Mouse (Mus musculus): Measurements from ENCODE around the gene Nwd1. TPM values are rescaled to one million over a fixed set of nuclear protein-coding genes. Genes with fewer than 3 reads are reported as not detected.
"Not testable (repeated sequence)": the region's sequence is repeated elsewhere in the genome, so short reads cannot be mapped to it uniquely, and the experiment has no call there.

The Nwd1 gene
- total and polyA plus RNA-seq, 2 experiments = not detected

GRCm38 (mm10) chr8:72680133-72680532, 33.6 kb downstream of the Nwd1 start:
- no peak overlapping the region for H3K27ac ChIP-seq (replicated peaks; ENCODE audit: insufficient read depth, low read depth, low read length)
- 15% methylated on average over 3 of the region's 3 CpGs for WGBS
- no peak overlapping the region for H3K9ac ChIP-seq (ENCODE audit: low read depth, low read length)
- no peaks in the 10 kb centered on the region for H3K27me3 ChIP-seq (ENCODE audit: control insufficient read depth, insufficient read depth, low read length)
- no peak for TF ChIP-seq POLR2A (IDR thresholded peaks at IDR 0.05; ENCODE audit: extremely low read depth, insufficient read depth, low read length)
- TF ChIP-seq CTCF (IDR thresholded peaks at IDR 0.05; ENCODE audit: low read depth, low read length) = peak; percentile 82
- peak; percentile 39 for DNase-seq (ENCODE audit: extremely low read depth, low read depth, low spot score)
- no peaks in the 10 kb centered on the region for H3K36me3 ChIP-seq (ENCODE audit: control insufficient read depth, insufficient read depth, low read length)
- H3K4me3 ChIP-seq (ENCODE audit: insufficient read depth, low read depth, low read length) = no peak overlapping the region
- no peaks in the 10 kb centered on the region for H3K79me2 ChIP-seq (ENCODE audit: control insufficient read depth, insufficient read depth, low read length)
- no peaks in the 10 kb centered on the region for H3K4me1 ChIP-seq (ENCODE audit: control insufficient read depth, insufficient read depth, low read length)

GRCm38 (mm10) chr8:72682051-72682687, 35.7 kb downstream of the Nwd1 start:
- no peaks in the 10 kb centered on the region for H3K79me2 ChIP-seq (ENCODE audit: control insufficient read depth, insufficient read depth, low read length)
- 88% methylated on average over 4 of the region's 4 CpGs for WGBS
- no peaks in the 10 kb centered on the region for H3K27me3 ChIP-seq (ENCODE audit: control insufficient read depth, insufficient read depth, low read length)
- H3K4me1 ChIP-seq (ENCODE audit: control insufficient read depth, insufficient read depth, low read length) = no peaks in the 10 kb centered on the region
- no peak overlapping the region for H3K4me3 ChIP-seq (ENCODE audit: insufficient read depth, low read depth, low read length)
- no peak overlapping the region for H3K9ac ChIP-seq (ENCODE audit: low read depth, low read length)
- DNase-seq (ENCODE audit: extremely low read depth, low read depth, low spot score) = no peak
- TF ChIP-seq CTCF (IDR thresholded peaks at IDR 0.05; ENCODE audit: low read depth, low read length) (no peak), POLR2A (IDR thresholded peaks at IDR 0.05; ENCODE audit: extremely low read depth, insufficient read depth, low read length) (no peak)
- H3K36me3 ChIP-seq (ENCODE audit: control insufficient read depth, insufficient read depth, low read length) = no peaks in the 10 kb centered on the region
- no peak overlapping the region for H3K27ac ChIP-seq (replicated peaks; ENCODE audit: insufficient read depth, low read depth, low read length)

GRCm38 (mm10) chr8:72683010-72683521, 36.6 kb downstream of the Nwd1 start:
- no peak for DNase-seq (ENCODE audit: extremely low read depth, low read depth, low spot score)
- no peak for TF ChIP-seq CTCF (IDR thresholded peaks at IDR 0.05; ENCODE audit: low read depth, low read length)
- H3K4me3 ChIP-seq (ENCODE audit: insufficient read depth, low read depth, low read length) = no peak overlapping the region
- H3K79me2 ChIP-seq (ENCODE audit: control insufficient read depth, insufficient read depth, low read length) = no peaks in the 10 kb centered on the region
- H3K27ac ChIP-seq (replicated peaks; ENCODE audit: insufficient read depth, low read depth, low read length) = no peak overlapping the region
- H3K9ac ChIP-seq (ENCODE audit: low read depth, low read length) = no peak overlapping the region
- H3K27me3 ChIP-seq (ENCODE audit: control insufficient read depth, insufficient read depth, low read length) = no peaks in the 10 kb centered on the region
- 60% methylated on average over 2 of the region's 2 CpGs for WGBS
- H3K36me3 ChIP-seq (ENCODE audit: control insufficient read depth, insufficient read depth, low read length) = no peaks in the 10 kb centered on the region
- no peaks in the 10 kb centered on the region for H3K4me1 ChIP-seq (ENCODE audit: control insufficient read depth, insufficient read depth, low read length)

GRCm38 (mm10) chr8:72683572-72684099, 37.1 kb downstream of the Nwd1 start:
- H3K27ac ChIP-seq (replicated peaks; ENCODE audit: insufficient read depth, low read depth, low read length); H3K9ac ChIP-seq (ENCODE audit: low read depth, low read length); H3K4me3 ChIP-seq (ENCODE audit: insufficient read depth, low read depth, low read length); H3K36me3 ChIP-seq (ENCODE audit: control insufficient read depth, insufficient read depth, low read length); H3K4me1 ChIP-seq (ENCODE audit: control insufficient read depth, insufficient read depth, low read length); DNase-seq (ENCODE audit: extremely low read depth, low read depth, low spot score); H3K79me2 ChIP-seq (ENCODE audit: control insufficient read depth, insufficient read depth, low read length); H3K27me3 ChIP-seq (ENCODE audit: control insufficient read depth, insufficient read depth, low read length): not testable (repeated sequence)
- 89% methylated on average over 5 of the region's 5 CpGs for WGBS

GRCm38 (mm10) chr8:72698349-72698926, 51.9 kb downstream of the Nwd1 start:
- Histone ChIP-seq H3K27me3 (ENCODE audit: control insufficient read depth, insufficient read depth, low read length) (no peaks in the 10 kb centered on the region), H3K4me3 (ENCODE audit: insufficient read depth, low read depth, low read length) (no peak overlapping the region), H3K36me3 (ENCODE audit: control insufficient read depth, insufficient read depth, low read length) (no peaks in the 10 kb centered on the region), H3K79me2 (ENCODE audit: control insufficient read depth, insufficient read depth, low read length) (no peaks in the 10 kb centered on the region), H3K27ac (replicated peaks; ENCODE audit: insufficient read depth, low read depth, low read length) (no peak overlapping the region), H3K9ac (ENCODE audit: low read depth, low read length) (no peak overlapping the region), H3K4me1 (ENCODE audit: control insufficient read depth, insufficient read depth, low read length) (no peaks in the 10 kb centered on the region)
- TF ChIP-seq POLR2A (IDR thresholded peaks at IDR 0.05; ENCODE audit: extremely low read depth, insufficient read depth, low read length) (no peak), CTCF (IDR thresholded peaks at IDR 0.05; ENCODE audit: low read depth, low read length) (no peak)
- 99% methylated on average over 2 of the region's 2 CpGs for WGBS
- no peak for DNase-seq (ENCODE audit: extremely low read depth, low read depth, low spot score)

- Histone ChIP-seq H3K4me1 (ENCODE audit: control insufficient read depth, insufficient read depth, low read length) (no peaks in the 10 kb centered on the region), H3K79me2 (ENCODE audit: control insufficient read depth, insufficient read depth, low read length) (no peaks in the 10 kb centered on the region), H3K4me3 (ENCODE audit: insufficient read depth, low read depth, low read length) (no peak overlapping the region), H3K27me3 (ENCODE audit: control insufficient read depth, insufficient read depth, low read length) (no peaks in the 10 kb centered on the region), H3K27ac (replicated peaks; ENCODE audit: insufficient read depth, low read depth, low read length) (no peak overlapping the region), H3K9ac (ENCODE audit: low read depth, low read length) (no peak overlapping the region), H3K36me3 (ENCODE audit: control insufficient read depth, insufficient read depth, low read length) (no peaks in the 10 kb centered on the region)
- WGBS = 70% methylated on average over 6 of the region's 6 CpGs
- no peak for DNase-seq (ENCODE audit: extremely low read depth, low read depth, low spot score)
- TF ChIP-seq POLR2A (IDR thresholded peaks at IDR 0.05; ENCODE audit: extremely low read depth, insufficient read depth, low read length) = no peak
- TF ChIP-seq CTCF (IDR thresholded peaks at IDR 0.05; ENCODE audit: low read depth, low read length) = no peak
Observed at GRCm38 (mm10) chr8:72712569-72712968, 66.1 kb downstream of the Nwd1 start.
